9 mouse cellular contexts compared by ENCODE assay signal in the genomic region with DNA sequence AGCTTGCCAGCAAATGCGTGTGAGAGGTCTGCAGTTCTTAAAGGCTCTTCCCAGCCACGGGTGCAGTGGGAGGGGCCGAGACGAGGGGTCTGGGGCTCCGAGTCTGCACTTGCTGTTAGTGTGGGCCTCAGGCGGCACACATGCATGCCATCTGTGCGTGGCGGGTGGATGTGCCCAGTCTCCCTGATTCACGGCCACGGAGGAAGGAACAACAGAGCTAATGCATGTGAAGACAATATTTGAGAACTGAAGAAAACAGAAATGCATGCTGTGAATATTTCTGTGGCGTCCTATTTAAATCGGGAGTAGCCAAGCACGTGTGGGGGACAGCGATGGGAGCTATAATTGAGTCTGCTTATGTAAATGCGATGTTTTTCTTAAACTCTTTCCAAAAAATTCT.
DNase-seq lines count a peak whose midpoint lies in the region; ATAC-seq lines count a peak whose summit lies in the region.
"Had no signal": no experiment of that assay in that cellular context is flagged by ENCODE, and none has a peak within 500 bp of the region (broad histone marks: within the 10 kb centered on the region; RNA-seq: fewer than 3 reads in every experiment).

No protein-coding gene starts in this region.

- H3K36me3 ChIP-seq in midbrain, embryonic 16.5 days (ENCODE audit: control insufficient read depth, insufficient read depth, low read length): no peaks in the 10 kb centered on the region

- peak; percentile 5 for DNase-seq in ZHBTc4 (ENCODE audit: low read depth, low spot score)
- peak; percentile 24 to 30 for DNase-seq in frontal cortex, postnatal 14 days (ENCODE audit: low spot score in 2 of 2)
- no peak for DNase-seq in heart, adult 11 months
- DNase-seq in gastrocnemius, postnatal 25 days: no peak
- DNase-seq in layer of hippocampus, postnatal 25 days (ENCODE audit: extremely low spot score in 1 of 2, low spot score in 1 of 2): no peak
- DNase-seq: thymus, adult 2 months had no signal

- H3K9me3 ChIP-seq in midbrain, embryonic 16.5 days (replicated peaks; ENCODE audit: control insufficient read depth, low read length, poor library complexity, severe bottlenecking): no peaks in the 10 kb centered on the region

- peaks cover 2% of the 10 kb centered on the region; the same call in 1 of the 2 replicates for H3K4me1 ChIP-seq in brown adipose tissue, adult 24 weeks (ENCODE audit: control insufficient read depth, insufficient read depth, insufficient read length, low read length)
- peaks cover 2% of the 10 kb centered on the region; the same call in 1 of the 2 replicates for H3K4me1 ChIP-seq in midbrain, embryonic 16.5 days (ENCODE audit: control insufficient read depth, insufficient read depth, low read length)

- H3K9ac ChIP-seq in midbrain, embryonic 16.5 days (ENCODE audit: low read depth, low read length): 0 out of 2 replicates have a peak overlapping the region, but pooled peaks have one; percentile 25
- H3K9ac ChIP-seq: liver, embryonic 14.5 days had no signal

- ATAC-seq in midbrain, embryonic 16.5 days: 0 out of 2 replicates have a peak, but pooled peaks have one; percentile 45

- peak overlapping the region; percentile 16; the same call in 1 of the 2 replicates for H3K4me3 ChIP-seq in brown adipose tissue, adult 24 weeks (ENCODE audit: insufficient read depth, low read depth, low read length)
- H3K4me3 ChIP-seq in midbrain, embryonic 16.5 days (ENCODE audit: low read depth, low read length): no peak overlapping the region

- WGBS in midbrain, embryonic 16.5 days: 45% methylated on average over 15 of the region's 15 CpGs

- H3K27me3 ChIP-seq in midbrain, embryonic 16.5 days (ENCODE audit: control insufficient read depth, insufficient read depth, low read depth, low read length): no peaks in the 10 kb centered on the region

- peak overlapping the region; percentile 34; the same call in 1 of the 2 replicates for H3K4me2 ChIP-seq in midbrain, embryonic 16.5 days (ENCODE audit: low read length)

- no peak overlapping the region for H3K27ac ChIP-seq in brown adipose tissue, adult 24 weeks (replicated peaks; ENCODE audit: low read depth, low read length)
- 0 out of 2 replicates have a peak overlapping the region, but pooled peaks have one; percentile 33 for H3K27ac ChIP-seq in midbrain, embryonic 16.5 days (ENCODE audit: low read length)
- H3K27ac ChIP-seq: liver, embryonic 14.5 days had no signal

Comparison
In these comparisons a context has a peak if more than half of its experiments do, and no peak if none do; other contexts are left out.
1. DNase-seq: peak in ZHBTc4 (single experiment) and frontal cortex, postnatal 14 days (2 of 2); none in heart, adult 11 months (single experiment), gastrocnemius, postnatal 25 days (single experiment) and layer of hippocampus, postnatal 25 days (0 of 2).